Mouse (Mus musculus): Measurements from ENCODE around the gene Gm17542.
"Not testable (repeated sequence)": the region's sequence is repeated elsewhere in the genome, so short reads cannot be mapped to it uniquely, and the experiment has no call there.

DNA sequence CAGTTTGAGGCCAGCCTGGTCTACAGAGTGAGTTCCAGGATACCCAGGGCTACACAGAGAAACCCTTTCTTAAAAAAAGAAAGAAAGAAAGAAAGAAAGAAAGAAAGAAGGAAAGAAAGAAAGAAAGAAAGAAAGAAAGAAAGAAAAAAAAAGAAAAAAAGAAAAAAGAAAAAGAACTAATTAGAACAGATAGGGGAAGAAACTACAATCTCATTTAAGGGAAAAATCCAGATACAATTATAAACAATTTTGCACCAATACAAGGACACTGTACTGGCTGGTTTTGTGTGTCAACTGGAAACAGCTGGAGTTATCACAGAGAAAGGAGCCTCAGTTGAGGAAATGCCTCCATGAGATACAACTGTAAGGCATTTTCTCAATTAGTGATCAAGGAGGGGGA, at the start of gene Gm17542:
- not testable (repeated sequence) for TF ChIP-seq CTCF, EP300 (IDR thresholded peaks at IDR 0.05)
